Mouse (Mus musculus): ENCODE measurements around the gene Gramd1a. TPM values are rescaled to one million over a fixed set of nuclear protein-coding genes. Genes with fewer than 3 reads are reported as not detected.

Gramd1a gene
- 10 to 100 TPM; 36.7 to 59.1 TPM for total RNA-seq (2021)
- long read RNA-seq, experiment 1, partial matches to known transcripts: 12 of 31 reads
- long read RNA-seq, experiment 1, other reads (novel, unspliced or antisense): 19 of 31 reads
- long read RNA-seq, experiment 2, partial matches to known transcripts: 6 of 23 reads
- long read RNA-seq, experiment 2, other reads (novel, unspliced or antisense): 17 of 23 reads

- DNase-seq: peak; percentile 44 to 70
Observed at GRCm38 (mm10) chr7:31155296-31156033, at the start of gene Gramd1a. Gramd1a (minus strand) TSS chr7:31155896.

- DNase-seq: no peak
Observed at GRCm38 (mm10) chr7:31195591-31196307, 40.1 kb upstream of the Gramd1a start.

- DNase-seq: no peak
Observed at GRCm38 (mm10) chr7:31184711-31185110, 29.0 kb upstream of the Gramd1a start.

- no peak for DNase-seq
Observed at GRCm38 (mm10) chr7:31182863-31183262, 27.2 kb upstream of the Gramd1a start.

- peak; percentile 72 to 76 for DNase-seq
Observed at GRCm38 (mm10) chr7:31176886-31177763, 21.4 kb upstream of the Gramd1a start.

- no peak for DNase-seq
Observed at GRCm38 (mm10) chr7:31175096-31175495, 19.4 kb upstream of the Gramd1a start.

- DNase-seq: no peak
Observed at GRCm38 (mm10) chr7:31174466-31174865, 18.8 kb upstream of the Gramd1a start.

GRCm38 (mm10) chr7:31172238-31172637, 16.5 kb upstream of the Gramd1a start:
- DNase-seq: peak; percentile 62 to 75

GRCm38 (mm10) chr7:31170520-31170919, 14.8 kb upstream of the Gramd1a start:
- no peak for DNase-seq

- peak; percentile 44 to 45 for DNase-seq
Observed at GRCm38 (mm10) chr7:31168412-31168811, 12.7 kb upstream of the Gramd1a start.

GRCm38 (mm10) chr7:31164748-31165147, 9.1 kb upstream of the Gramd1a start:
- DNase-seq: no peak

GRCm38 (mm10) chr7:31163666-31164577, 8.2 kb upstream of the Gramd1a start:
- no peak for DNase-seq

GRCm38 (mm10) chr7:31162324-31162723, 6.6 kb upstream of the Gramd1a start:
- DNase-seq: peak; percentile 54 to 60

GRCm38 (mm10) chr7:31161831-31162230, 6.1 kb upstream of the Gramd1a start:
- DNase-seq: no peak

GRCm38 (mm10) chr7:31161246-31161645, 5.5 kb upstream of the Gramd1a start:
- DNase-seq: no peak

- no peak for DNase-seq
Observed at GRCm38 (mm10) chr7:31160763-31161162, 5.1 kb upstream of the Gramd1a start.

- peak in 1 of 2 experiments; percentile 45 for DNase-seq
Observed at GRCm38 (mm10) chr7:31156034-31156928, 585 bp upstream of the Gramd1a start.

- no peak for DNase-seq
Observed at GRCm38 (mm10) chr7:31153536-31154320, 2.0 kb downstream of the Gramd1a start.
